Mouse (Mus musculus): ENCODE results near the gene Mrc2.
A peak's percentile ranks its signal among the peaks of the same experiment; 100 is the strongest.

The Mrc2 gene

DNA sequence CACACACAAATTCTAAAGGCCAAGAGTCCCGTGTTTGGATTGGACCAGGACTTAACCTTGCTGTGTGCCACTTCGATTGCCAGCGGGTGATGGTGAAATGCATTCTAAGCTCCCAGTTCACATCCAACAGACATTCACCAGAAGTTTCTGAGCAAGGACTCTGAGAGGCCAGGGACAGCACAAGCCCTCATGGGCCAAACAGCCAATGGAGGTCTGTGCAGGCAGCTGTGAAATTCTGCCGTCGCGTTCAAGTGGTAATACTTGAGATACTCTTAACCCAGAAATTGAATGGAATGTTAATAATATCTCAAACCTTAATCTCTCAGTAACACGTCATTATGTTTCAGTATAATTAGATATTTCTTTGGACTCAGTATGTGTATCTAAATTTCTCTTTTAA is 17.8 kb downstream of the Mrc2 start:
- DNase-seq (ENCODE audit: extremely low read depth, low read depth, low spot score): no peak

DNA sequence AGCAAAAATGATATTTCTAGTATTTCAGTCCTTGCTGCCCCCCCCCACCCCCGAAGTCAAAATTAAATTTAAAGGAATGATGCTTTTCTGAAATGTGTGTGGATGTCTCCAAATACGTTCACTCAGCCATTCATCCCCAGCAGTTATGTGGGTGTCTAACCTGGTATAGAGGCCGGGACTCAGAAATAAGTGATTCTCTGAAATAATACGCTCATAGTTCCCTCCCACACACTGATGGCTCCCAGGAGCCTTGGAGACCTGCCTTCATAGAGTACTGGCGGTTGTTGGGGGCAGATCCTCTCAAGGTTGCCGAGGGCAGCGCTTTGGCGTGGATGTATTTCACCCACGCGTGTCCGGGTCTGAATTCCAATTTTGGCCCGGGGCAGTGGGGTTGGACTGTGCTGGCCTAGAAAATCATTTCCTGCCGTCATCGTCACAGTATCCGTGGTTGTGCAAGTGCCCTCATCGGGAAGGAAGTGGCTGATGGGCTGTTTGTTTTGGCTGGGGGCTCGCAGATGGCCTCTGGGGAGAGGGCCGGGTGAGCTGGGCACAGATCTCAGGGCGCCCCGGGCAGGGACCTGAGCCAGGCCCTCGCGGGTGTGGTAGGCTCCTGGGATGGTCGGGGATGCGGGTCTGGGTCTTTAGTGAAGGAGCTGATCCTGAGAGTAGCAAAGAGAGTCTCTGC is 19.0 kb downstream of the Mrc2 start:
- DNase-seq (ENCODE audit: extremely low read depth, low read depth, low spot score): no peak

DNA sequence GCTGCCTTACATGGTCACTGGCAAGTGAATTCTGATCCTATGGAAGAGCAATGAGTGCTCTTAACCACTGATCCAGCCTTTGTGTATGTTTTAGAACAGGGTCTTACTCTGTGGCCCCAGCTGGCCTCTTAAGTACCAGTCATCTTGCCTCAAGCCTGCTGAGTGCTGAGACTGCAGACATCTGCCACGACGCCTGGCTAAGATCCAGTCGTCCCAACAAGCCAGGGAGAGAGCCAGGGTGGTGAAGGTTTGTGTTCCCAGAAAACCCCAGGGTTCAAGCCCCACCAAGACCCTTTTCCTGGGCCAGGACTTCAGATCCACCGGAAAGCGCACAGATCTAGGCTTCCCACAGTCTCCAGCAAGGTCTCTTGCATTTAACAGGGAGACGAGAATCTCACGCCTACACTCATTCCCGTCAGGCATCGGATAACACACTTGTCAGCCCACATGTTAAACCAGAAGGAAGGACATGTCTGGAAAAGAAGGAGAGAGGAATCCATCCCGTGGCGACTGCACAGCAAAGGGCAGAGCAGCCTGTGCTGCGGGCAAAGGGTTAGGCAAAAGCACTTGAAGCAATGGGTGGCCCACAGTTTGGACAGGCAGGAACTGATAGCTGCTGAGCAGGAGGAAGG is 20.0 kb downstream of the Mrc2 start:
- DNase-seq (ENCODE audit: extremely low read depth, low read depth, low spot score): no peak

DNA sequence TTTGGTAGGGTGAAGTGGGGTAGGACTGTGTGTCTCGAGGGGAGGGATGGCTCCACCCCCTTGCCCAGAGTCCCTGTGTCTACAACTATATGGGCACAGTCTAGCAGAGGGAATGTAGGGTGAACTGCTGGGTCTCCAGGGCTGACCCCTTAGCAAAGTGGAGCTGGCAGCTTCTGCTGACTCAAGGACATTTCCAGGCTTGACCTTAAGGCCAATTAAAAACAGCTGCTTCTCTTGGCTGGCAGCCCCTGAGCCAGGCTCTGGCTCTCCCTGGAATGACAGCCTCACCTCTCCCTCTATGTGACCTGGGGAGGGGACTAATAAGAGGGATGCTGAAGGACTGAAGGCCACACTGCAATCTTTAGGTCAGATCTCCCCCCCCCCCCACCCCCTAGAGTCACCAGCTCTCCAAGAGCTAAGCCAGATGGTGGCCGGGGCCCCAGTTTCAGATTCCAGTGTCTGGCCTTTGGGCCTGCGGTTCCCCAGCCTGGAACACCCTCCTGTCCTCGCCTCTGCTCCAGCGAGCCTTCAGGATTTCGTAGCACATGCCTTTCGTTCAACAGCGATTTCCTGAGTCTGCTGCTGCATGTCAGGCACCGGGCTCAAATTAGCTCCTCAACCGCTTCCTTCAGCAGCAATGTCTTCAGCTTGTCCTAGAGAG is 20.7 kb downstream of the Mrc2 start:
- no peak for DNase-seq (ENCODE audit: extremely low read depth, low read depth, low spot score)

DNA sequence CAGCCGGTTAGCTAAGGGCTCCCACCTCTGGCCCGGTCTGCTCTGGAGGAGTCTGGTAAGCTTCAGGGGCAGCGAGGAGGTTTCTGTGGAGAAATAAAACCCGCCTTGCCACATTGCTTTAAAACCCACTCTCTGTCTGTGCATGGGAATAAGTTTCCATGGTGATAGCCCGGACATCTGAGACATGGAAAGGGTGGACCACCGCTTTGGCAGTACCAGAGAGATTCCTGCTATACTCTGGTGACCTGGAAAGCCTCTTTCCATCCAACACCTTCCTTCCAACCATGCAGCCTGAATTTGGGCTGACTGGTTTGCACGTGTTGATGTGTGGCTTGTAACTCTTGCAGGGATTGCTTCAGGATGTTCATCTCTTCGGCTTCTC is 21.2 kb downstream of the Mrc2 start:
- no peak for DNase-seq (ENCODE audit: extremely low read depth, low read depth, low spot score)

DNA sequence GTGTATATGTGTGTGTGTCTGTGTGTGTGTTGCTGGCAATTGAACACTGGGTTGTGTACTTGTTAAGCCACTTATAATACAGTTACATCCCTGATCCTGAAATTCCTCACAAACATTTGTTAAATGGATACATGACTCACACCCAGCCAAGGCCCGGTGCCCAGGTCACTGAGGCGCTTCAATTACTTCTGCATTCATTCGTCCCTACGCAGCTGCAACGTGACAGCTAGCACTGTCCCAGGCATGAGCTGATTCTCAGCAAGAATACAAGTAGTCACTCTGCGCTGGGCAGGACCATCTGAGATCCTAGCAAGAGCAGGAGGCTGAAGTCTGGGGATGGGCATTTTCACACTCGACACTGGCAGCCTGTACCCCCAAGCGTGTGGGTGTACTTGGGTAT is 22.9 kb downstream of the Mrc2 start:
- no peak for DNase-seq (ENCODE audit: extremely low read depth, low read depth, low spot score)

DNA sequence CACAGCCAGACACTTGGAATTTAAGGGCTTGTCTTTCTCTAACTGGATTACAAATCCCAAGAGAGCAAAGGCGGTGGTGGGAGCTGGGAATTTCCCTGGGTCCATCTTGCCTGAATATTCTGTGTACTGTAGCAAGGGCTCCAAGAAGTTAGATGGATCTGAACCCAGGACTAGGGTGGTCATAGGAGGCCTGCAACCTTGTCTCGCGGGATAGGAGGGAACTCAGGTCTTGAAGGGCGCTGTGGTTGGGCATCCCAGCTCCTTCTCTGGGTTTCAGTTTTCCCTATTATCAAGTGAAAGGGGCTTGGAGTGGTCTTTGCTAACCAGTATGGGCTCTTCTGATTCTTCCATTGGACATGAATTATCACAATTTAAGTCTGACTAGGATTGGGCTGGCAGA is 23.7 kb downstream of the Mrc2 start:
- no peak for DNase-seq (ENCODE audit: extremely low read depth, low read depth, low spot score)

DNA sequence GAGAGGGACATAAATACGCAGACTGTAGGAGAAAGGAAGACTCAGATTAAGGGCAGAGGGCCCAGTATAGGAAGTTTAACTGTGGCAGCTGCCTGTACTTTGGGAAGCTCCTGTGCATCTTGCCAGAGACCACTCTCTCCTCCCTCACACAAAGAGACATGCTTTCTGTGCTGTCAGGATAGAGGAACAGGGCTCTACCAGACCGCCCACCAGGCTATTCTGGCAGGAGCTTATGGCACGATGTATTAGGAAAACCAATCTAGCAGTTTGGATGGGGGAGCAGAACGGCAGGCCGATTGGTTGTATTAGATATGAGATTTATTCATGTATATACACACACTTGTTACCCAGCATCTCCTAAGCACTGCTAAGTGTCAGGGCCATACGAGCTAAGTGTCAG is 25.3 kb downstream of the Mrc2 start:
- no peak for DNase-seq (ENCODE audit: extremely low read depth, low read depth, low spot score)

DNA sequence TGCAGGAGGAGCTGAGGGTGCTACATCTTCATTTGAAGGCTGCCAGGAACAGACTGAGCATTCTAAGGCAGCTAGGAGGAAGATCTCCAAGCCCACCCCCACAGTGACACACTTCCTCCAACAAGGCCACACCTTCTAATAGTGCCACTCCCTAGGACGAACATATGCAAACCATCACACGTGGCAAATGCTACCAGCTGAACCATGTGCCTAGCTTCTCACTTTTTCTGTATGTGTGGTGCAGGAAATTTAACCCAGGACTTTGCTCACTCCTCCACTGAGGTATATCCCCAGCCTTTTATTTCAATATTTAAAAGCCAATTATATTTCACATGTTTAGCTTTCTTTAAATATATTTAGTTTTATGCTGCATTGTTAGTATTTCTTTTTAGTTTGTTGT is 28.6 kb downstream of the Mrc2 start:
- DNase-seq (ENCODE audit: extremely low read depth, low read depth, low spot score): no peak

DNA sequence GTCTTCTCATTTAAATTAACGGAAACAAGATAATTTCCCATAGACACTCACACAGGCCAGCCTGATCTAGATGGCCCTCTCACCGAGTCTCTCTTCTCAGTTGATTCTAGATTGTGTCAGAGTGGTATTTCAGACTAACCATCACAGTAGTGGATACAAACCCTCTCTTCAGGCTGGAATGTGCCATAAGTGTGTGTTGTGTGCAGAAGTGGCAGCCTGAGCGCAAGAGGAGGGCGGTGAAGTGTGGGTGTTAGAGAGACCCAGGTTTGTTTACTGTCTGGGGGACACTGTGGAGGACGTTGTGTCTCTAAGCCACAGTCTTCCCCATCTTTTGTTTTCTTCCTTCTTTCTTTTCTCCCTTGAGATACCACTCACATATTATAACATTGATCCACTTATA is 31.1 kb downstream of the Mrc2 start:
- DNase-seq (ENCODE audit: extremely low read depth, low read depth, low spot score): no peak

DNA sequence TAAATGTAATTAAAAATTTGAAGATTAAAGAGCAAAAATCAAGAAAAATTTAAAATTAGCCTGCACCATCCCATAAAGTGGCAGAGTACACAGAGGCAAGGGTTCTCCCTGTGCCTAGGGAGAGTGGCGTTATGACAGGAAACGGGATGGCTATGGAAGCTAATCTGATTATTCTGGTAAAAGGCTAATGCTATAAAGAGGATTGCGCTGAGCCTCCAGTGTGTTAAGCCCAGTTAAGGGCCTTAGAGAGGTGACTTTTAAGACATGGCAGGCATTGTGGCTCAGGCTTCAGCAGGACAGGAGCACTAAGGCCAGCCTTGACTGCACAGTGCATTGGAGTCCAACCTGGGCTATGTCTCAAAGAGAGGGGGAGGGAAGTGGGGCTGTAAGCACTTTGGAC is 34.7 kb downstream of the Mrc2 start:
- no peak for DNase-seq (ENCODE audit: extremely low read depth, low read depth, low spot score)

DNA sequence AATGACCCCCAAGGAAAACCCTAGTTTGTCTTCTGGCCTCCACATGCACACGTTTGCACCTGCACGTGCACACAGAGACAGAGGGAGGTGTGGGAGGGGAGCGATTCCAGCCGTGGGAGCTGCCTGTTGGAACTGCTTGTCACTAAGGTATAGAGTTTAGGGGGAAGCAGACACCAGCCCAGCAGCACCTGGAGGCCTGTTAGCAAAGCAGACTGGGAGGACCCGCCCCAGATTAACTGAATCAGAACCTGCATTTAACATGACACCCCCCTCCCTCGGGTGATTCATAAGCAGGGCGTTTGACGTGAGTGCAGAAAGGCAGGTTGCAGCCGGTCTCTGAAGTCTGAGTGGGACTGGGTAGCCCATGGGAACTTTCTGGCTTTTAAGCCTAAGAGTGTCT is 37.5 kb downstream of the Mrc2 start:
- DNase-seq (ENCODE audit: extremely low read depth, low read depth, low spot score): no peak

DNA sequence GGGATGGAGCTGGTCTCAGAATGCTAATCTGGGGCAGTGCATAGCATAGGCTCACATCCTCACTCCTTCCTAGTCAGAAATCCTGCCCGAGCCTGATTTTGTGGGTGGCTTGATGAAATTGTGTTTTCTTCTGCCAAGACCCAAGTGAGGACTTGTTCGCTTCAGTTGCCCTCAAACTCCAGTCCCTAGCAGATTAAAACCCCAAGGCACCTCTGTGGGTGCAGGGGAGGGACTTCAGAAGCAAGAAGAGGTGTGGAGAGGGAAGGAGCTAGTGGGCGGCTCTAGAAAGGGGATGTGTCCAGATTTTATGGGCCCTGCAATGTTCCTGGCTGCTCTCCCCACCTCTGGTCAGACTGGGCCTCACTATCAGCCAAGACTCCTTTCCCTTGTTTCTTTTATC is 38.7 kb downstream of the Mrc2 start:
- peak; percentile 80 for DNase-seq (ENCODE audit: extremely low read depth, low read depth, low spot score)

DNA sequence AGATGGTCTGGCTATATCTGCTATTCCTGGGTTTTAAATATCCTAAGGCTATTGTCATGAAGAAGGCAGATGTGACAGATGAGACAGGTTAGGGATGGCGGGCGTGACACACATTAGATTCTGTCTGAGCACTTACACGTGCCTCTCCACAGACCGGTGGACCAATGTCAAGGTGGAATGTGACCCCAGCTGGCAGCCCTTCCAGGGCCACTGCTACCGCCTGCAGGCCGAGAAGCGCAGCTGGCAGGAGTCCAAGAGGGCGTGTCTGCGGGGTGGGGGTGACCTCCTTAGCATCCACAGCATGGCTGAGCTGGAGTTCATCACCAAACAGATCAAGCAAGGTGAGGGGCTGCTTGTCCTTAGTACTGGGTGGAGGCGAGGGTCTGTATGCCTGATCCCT is 39.3 kb downstream of the Mrc2 start:
- DNase-seq (ENCODE audit: extremely low read depth, low read depth, low spot score): no peak

DNA sequence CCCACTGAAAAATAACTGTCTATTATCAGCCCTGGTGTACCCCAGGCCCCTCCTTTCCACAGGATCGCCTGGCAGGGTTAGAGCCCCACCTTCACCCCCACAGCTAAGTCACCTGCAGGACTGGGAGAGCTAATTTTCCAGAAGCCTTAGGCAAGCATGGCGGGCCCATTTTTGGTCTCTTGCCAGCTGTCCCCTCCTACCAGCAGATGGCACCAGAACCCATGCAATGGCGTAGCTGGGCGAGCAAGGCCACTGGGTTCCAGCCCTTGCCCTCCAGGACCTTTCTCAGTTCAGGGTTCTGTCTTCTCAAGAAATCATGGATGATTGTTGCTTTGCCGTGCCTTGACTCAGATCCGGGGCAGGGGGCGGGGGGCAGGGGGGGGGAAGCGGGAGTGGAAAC is 40.0 kb downstream of the Mrc2 start:
- DNase-seq (ENCODE audit: extremely low read depth, low read depth, low spot score): no peak

DNA sequence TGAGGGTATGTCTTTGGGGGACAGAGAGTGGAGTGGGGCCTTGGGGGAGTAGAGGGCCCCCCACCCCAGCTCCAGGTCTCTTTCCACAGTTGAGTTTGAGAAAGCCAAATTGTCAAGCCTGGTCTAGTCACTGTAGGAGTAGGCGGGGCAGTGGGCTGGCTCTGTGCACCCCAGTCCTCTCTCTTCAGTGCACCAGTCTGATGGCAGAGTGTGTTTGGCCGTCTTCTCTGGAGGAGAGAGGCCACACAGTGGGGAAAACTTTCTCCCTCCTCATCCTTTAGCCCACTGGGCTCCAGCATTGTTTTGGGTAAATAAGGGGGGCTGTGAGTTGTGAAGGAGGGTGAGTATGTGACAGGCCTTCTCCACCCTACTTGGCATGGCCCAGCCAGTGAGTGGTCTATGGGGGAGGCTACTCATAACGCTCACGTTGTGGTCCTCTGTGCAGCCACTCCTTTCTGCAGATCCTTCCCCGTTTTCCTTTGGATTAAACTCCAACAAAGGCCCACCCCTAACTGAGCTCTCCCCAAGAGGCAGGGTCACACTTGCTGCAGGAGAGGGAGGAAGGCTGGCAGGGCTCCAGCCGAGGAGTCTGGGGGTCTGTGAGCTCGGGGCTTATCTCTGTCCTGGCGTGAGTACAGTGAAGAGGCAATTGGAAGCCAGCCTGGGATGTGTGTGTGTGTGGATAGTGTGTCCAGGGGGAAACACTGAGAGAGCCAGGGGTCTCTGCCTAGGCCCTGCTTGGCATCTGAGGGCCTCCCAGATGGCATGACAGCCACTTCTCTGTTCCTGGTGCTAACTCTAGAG is 41.6 kb downstream of the Mrc2 start:
- no peak for DNase-seq (ENCODE audit: extremely low read depth, low read depth, low spot score)

DNA sequence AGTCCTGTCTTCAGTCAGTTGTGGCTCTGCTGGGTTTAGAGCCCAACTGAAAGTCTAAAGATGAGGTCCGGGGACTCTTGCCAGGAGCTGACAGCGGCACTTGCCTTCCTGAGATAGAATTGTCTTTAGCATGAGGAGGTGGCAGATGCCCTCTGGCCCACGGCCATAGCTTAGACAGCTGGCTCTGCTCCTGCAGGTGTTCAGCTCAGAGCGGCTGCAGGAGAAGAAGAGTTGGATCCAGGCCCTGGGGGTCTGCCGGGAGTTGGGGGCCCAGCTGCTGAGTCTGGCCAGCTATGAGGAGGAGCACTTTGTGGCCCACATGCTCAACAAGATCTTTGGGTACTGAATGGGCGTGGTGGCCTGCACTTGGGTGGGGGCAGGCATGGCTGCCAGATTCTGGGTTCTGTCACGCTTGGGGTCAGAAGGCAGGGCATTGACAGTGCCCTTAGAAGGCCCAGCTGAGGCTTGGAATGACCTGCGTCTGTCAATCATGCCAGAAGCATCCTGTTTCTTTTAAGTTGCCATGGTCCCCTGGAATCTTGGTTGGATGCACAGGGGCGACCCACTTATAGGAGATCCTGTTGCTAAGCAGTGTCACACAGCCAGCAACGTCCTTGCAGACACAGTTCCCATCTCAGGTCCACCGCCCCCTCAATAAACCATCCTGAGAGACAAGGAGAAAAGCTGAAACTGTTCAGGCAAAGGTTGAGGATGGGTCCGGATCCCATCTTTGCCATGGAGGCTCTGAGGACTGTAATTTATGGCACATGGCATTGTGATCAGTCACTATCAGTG is 46.4 kb downstream of the Mrc2 start:
- no peak for DNase-seq (ENCODE audit: extremely low read depth, low read depth, low spot score)

DNA sequence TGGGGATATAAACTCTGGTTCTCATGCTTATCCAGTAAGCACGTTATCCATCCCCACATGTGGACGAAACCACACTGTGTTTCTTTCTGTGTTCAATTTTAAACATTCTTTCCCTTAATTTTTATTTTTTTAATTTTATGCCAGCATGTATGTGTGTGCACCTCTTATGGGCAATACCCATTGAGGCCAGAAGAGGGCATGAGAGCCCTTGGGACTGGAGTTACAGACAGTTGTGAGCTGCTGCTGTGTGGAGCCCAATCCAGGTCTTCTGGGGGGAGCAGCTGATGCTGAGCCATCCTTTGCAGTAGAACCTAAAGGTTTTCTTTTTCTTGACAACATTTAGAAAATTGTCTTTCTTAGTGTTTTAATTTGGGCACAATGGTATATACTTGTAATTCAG is 52.8 kb downstream of the Mrc2 start:
- no peak for DNase-seq (ENCODE audit: extremely low read depth, low read depth, low spot score)

DNA sequence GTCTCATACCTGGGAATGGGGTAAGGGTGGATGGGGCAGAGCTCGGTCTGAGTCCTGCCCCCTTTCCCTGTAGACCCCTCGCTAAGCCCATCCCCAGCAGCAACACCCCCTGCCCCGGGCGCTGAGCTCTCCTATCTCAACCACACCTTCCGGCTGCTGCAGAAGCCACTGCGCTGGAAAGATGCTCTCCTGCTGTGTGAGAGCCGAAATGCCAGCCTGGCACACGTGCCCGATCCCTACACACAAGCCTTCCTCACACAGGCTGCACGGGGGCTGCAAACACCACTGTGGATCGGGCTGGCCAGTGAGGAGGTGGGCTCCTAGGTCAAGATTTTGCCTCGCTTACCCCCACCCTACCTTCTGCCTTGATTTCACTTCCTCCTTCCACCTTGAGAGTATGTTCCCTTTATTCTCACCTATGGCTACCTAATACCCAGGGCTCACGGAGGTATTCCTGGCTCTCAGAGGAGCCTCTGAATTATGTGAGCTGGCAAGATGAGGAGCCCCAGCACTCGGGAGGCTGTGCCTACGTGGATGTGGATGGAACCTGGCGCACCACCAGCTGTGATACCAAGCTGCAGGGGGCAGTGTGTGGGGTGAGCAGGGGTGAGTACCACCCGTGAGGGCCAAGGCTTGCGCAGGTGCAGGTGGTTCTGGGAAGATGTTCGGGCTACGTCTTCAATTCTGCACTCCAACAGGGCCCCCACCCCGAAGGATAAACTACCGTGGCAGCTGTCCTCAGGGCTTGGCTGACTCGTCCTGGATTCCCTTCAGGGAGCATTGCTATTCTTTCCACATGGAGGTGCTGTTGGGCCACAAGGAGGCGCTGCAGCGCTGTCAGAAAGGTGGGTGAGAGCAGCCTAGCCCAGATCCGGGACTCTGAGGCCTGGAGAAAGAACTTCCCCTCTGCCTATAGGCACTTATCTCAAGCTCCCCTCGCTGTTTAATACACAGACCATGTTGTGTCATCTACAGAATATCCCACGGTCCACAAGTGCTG is 55.0 kb downstream of the Mrc2 start:
- no peak for DNase-seq (ENCODE audit: extremely low read depth, low read depth, low spot score)

DNA sequence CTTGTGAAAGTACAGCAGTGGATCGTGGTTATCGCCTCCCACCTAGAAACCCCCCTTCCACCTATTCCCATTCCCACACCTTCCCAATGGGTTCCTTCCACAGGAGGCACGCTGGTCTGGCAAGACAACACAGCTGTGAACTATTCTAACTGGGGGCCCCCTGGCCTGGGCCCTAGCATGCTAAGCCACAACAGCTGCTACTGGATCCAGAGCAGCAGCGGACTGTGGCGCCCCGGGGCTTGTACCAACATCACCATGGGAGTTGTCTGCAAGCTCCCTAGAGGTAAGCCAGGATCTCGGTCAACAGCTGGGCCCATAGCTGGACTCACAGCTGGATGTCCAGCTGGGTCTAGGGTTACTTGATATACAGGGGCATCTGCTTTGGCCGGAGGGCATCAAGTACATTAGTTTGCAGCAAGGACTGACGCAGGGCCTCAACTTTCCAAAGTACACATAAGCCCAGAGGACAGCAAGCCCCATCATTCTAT is 56.1 kb downstream of the Mrc2 start:
- no peak for DNase-seq (ENCODE audit: extremely low read depth, low read depth, low spot score)
